In the genomic region with DNA sequence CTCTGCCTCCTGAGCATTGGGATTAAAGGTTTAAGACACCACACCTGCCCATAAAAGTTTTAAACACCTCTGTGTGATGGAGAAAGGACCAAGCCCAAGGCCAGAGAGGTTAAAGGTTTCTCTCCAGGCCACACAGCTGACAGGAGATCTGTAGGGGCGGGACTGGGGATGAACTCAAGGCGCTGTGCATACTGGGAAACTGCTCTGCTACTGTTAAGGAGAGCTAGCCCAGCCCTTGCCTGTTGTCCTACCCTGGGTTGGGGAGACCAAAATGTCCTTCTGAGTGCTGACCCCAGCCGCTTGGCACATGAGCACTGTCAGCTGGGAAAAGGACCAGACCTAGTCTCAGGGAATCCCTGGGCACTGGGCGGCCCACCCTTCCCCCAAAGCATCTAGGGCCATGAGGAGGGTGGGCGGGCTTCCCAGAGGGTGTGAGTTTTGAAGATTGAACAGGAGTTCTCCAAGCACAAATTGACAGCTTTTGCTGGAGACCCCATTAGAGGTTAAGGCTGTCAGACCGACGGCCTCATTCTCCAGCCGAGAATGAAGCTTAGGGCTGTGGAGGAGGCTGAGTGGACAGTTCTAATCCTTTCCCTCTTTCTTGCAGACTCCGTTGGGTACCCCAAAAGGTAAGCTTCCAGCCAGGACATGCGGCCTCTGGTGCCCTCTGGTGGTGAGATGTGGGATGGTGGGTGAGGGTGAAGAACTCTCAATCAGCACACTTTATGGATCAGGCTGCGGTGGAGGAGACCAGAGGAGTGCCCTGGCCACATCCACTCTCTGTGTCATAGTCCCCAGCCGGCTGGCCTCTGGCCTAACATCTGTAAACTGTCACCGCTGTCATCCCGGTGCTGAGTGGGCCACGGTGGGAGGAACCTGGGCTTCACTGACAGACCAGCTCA, we compare ENCODE assay signal across 8 mouse cellular contexts. TPM values are rescaled to one million over a fixed set of nuclear protein-coding genes. Genes with fewer than 3 reads are reported as not detected.
DNase-seq lines count a peak whose midpoint lies in the region; ATAC-seq lines count a peak whose summit lies in the region.

No protein-coding gene starts in this region.

- no peaks in the 10 kb centered on the region for H3K27me3 ChIP-seq in intestine, embryonic 14.5 days (replicated peaks; ENCODE audit: control insufficient read depth, insufficient read depth, low read length)

- intact Hi-C loops in left cerebral cortex, postnatal 14 days (cut with DNase I): loop anchor here (1.0 to 5.0 kb wide), 2 partner anchors 19 to 35 kb away; a partner anchor contains a TSS

- no peak overlapping the region for H3K4me2 ChIP-seq in intestine, embryonic 14.5 days (ENCODE audit: low read length)

- 26% methylated on average over 15 of the region's 15 CpGs for WGBS in intestine, embryonic 14.5 days

- peaks cover 35% of the 10 kb centered on the region for H3K36me3 ChIP-seq in intestine, embryonic 14.5 days (ENCODE audit: control insufficient read depth, insufficient read depth, low read length)

- peak; percentile 93 for ATAC-seq in common myeloid progenitor, adult 5-6 weeks (replicated peaks; ENCODE audit: low read depth, poor library complexity, severe bottlenecking)
- peak; percentile 37; the same call in 1 of the 2 replicates for ATAC-seq in intestine, embryonic 14.5 days (replicated peaks; ENCODE audit: low FRiP score, low TSS enrichment, low read depth)

- peak; percentile 96 to 97 for DNase-seq in adrenal gland, adult 18-20 months (ENCODE audit: low spot score in 2 of 2)
- DNase-seq in gastrocnemius, postnatal 10 days: peak; percentile 88
- DNase-seq in intestine, embryonic 14.5 days (ENCODE audit: low spot score): peak; percentile 99
- peak; percentile 80 to 88 for DNase-seq in left cerebral cortex, postnatal 14 days (ENCODE audit: low spot score in 2 of 2)
- DNase-seq in mesoderm, embryonic 11.5 days (ENCODE audit: low read depth, low spot score): peak; percentile 83
- DNase-seq in right cerebral cortex, postnatal 36 days (ENCODE audit: low spot score in 2 of 2): peak; percentile 62 to 69
- DNase-seq in urinary bladder, postnatal 4 days (ENCODE audit: low spot score in 2 of 2): peak; percentile 74 to 90

- no peak overlapping the region for H3K27ac ChIP-seq in intestine, embryonic 14.5 days (ENCODE audit: low read depth)

- H3K4me3 ChIP-seq in intestine, embryonic 14.5 days (ENCODE audit: low read depth, low read length): no peak overlapping the region

- H3K4me1 ChIP-seq in intestine, embryonic 14.5 days (replicated peaks; ENCODE audit: control insufficient read depth, insufficient read depth, low read length): 0 out of 2 replicates have a peak, but pooled peaks cover under 1% of the 10 kb centered on the region

- H3K9ac ChIP-seq in intestine, embryonic 14.5 days (ENCODE audit: low read length): no peak overlapping the region

- no peaks in the 10 kb centered on the region for H3K9me3 ChIP-seq in intestine, embryonic 14.5 days (ENCODE audit: control insufficient read depth, low read length)

RNA-seq across cellular contexts. Expression of a gene that starts 8.8 kb away (rescaled TPM):
- under 1 TPM; 0.60 to 0.74 TPM for total RNA-seq in adrenal gland, adult 18-20 months (2021)
- not detected in 2 replicates for total RNA-seq in common myeloid progenitor, adult 5-6 weeks (2017)
- total RNA-seq in gastrocnemius, postnatal 10 days (2021): under 1 TPM in 1 of 2 experiments, not detected in 1; 0.54 TPM
- 78.3 and 87.9 TPM in 2 replicates for polyA plus RNA-seq in intestine, embryonic 14.5 days (2014; fragmentation: Nextera tagmentation; extraction: Ambion mirVana)
- total RNA-seq in left cerebral cortex, postnatal 14 days (2021): under 1 TPM; 0.59 to 0.72 TPM

RNA-seq across cellular contexts. Expression of a gene that starts 18.6 kb away (rescaled TPM):
- 10 to 100 TPM; 59.4 to 62.2 TPM for total RNA-seq in adrenal gland, adult 18-20 months (2021)
- total RNA-seq in common myeloid progenitor, adult 5-6 weeks (2017): 21.8 and 24.8 TPM in 2 replicates
- 10 to 100 TPM; 26.6 to 36.8 TPM for total RNA-seq in gastrocnemius, postnatal 10 days (2021)
- polyA plus RNA-seq in intestine, embryonic 14.5 days (2014; fragmentation: Nextera tagmentation; extraction: Ambion mirVana): 63.4 and 66.2 TPM in 2 replicates
- total RNA-seq in left cerebral cortex, postnatal 14 days (2021): 100 to 1,000 TPM; 398 to 410 TPM

RNA-seq across cellular contexts. Expression of a gene that starts 21.2 kb away (rescaled TPM):
- total RNA-seq in adrenal gland, adult 18-20 months (2021): not detected
- 9.4 and 16.3 TPM in 2 replicates for total RNA-seq in common myeloid progenitor, adult 5-6 weeks (2017)
- total RNA-seq in gastrocnemius, postnatal 10 days (2021): under 1 TPM in 1 of 2 experiments, not detected in 1; 0.11 TPM
- polyA plus RNA-seq in intestine, embryonic 14.5 days (2014; fragmentation: Nextera tagmentation; extraction: Ambion mirVana): 0.45 TPM in 1 of 2 replicates, not detected in the other
- 1 to 10 TPM in 1 of 2 experiments, under 1 TPM in 1; 0.17 to 1.1 TPM for total RNA-seq in left cerebral cortex, postnatal 14 days (2021)

RNA-seq across cellular contexts. Expression of a gene that starts 34.9 kb away (rescaled TPM):
- 10 to 100 TPM; 11.0 to 28.5 TPM for total RNA-seq in adrenal gland, adult 18-20 months (2021)
- 0.19 and 0.50 TPM in 2 replicates for total RNA-seq in common myeloid progenitor, adult 5-6 weeks (2017)
- 1 to 10 TPM; 1.1 to 1.6 TPM for total RNA-seq in gastrocnemius, postnatal 10 days (2021)
- polyA plus RNA-seq in intestine, embryonic 14.5 days (2014; fragmentation: Nextera tagmentation; extraction: Ambion mirVana): 10.1 and 11.1 TPM in 2 replicates
- 1 to 10 TPM; 1.7 to 2.2 TPM for total RNA-seq in left cerebral cortex, postnatal 14 days (2021)

RNA-seq across cellular contexts. Expression of a gene that starts 42.2 kb away (rescaled TPM):
- total RNA-seq in adrenal gland, adult 18-20 months (2021): 100 to 1,000 TPM; 301 to 357 TPM
- 210 and 221 TPM in 2 replicates for total RNA-seq in common myeloid progenitor, adult 5-6 weeks (2017)
- 100 to 1,000 TPM in 1 of 2 experiments, 10 to 100 TPM in 1; 75.2 to 110 TPM for total RNA-seq in gastrocnemius, postnatal 10 days (2021)
- polyA plus RNA-seq in intestine, embryonic 14.5 days (2014; fragmentation: Nextera tagmentation; extraction: Ambion mirVana): 286 and 291 TPM in 2 replicates
- 10 to 100 TPM; 52.1 to 61.1 TPM for total RNA-seq in left cerebral cortex, postnatal 14 days (2021)

Comparison
In these comparisons a context has a peak if more than half of its experiments do, and no peak if none do; other contexts are left out.
1. RNA of a gene that starts 18.6 kb away (total RNA-seq): 398 to 410 TPM in left cerebral cortex, postnatal 14 days; 59.4 to 62.2 TPM in adrenal gland, adult 18-20 months, 26.6 to 36.8 TPM in gastrocnemius, postnatal 10 days and 21.8 to 24.8 TPM in common myeloid progenitor, adult 5-6 weeks; every median in the first group is over 4 times any median in the second.
2. Peak in every context shown above with its lines, with median percentiles within 50 percentile points of each other: DNase-seq.